In genomic region chr19:47731071-47731881, GRCm38 (mm10) we compare ENCODE assay signal across 8 mouse cellular contexts. TPM values are rescaled to one million over a fixed set of nuclear protein-coding genes. Genes with fewer than 3 reads are reported as not detected.
DNase-seq lines count a peak whose midpoint lies in the region; ATAC-seq and TF ChIP-seq lines count a peak whose summit lies in the region.

TSS of gene Sfr1 (plus strand) at chr19:47731682.

- peak within 1 kb of the TSS; percentile 59 for H3K4me2 ChIP-seq in forebrain, embryonic 16.5 days (ENCODE audit: low read length)
- H3K4me2 ChIP-seq in lung, embryonic 14.5 days = peak within 1 kb of the TSS; percentile 79

- H3K4me3 ChIP-seq in G1E (ENCODE audit: low read depth, low read length) = peak within 1 kb of the TSS; percentile 82
- H3K4me3 ChIP-seq in forebrain, embryonic 16.5 days (replicated peaks; ENCODE audit: low read length) = peak within 1 kb of the TSS; percentile 92
- peak within 1 kb of the TSS; percentile 88 for H3K4me3 ChIP-seq in layer of hippocampus, adult 2 months
- H3K4me3 ChIP-seq in lung, embryonic 14.5 days (ENCODE audit: low read depth, low read length) = peak within 1 kb of the TSS; percentile 64
- peak within 1 kb of the TSS; percentile 99 for H3K4me3 ChIP-seq in olfactory bulb, adult 2 months (ENCODE audit: insufficient read depth, low read depth, low read length)
- peak within 1 kb of the TSS; percentile 94 for H3K4me3 ChIP-seq in thymus, adult 2 months (ENCODE audit: control insufficient read depth, insufficient read depth, low read length)

- TF ChIP-seq POLR2A in olfactory bulb, adult 2 months (IDR thresholded peaks at IDR 0.05; ENCODE audit: insufficient read depth, low read depth, low read length) = peak; percentile 92
- peak; percentile 89 for TF ChIP-seq POLR2A in thymus, adult 2 months (IDR thresholded peaks at IDR 0.05; ENCODE audit: control insufficient read depth, extremely low read depth, insufficient read depth, low read length, poor library complexity)

- intact Hi-C loops in heart, postnatal 36 days (cut with DNase I) = loop anchor here (2.0 to 5.0 kb wide), 4 partner anchors 74 to 224 kb away; partner anchors contain the start of gene Stn1

- peak within 1 kb of the TSS; percentile 97 for H3K27ac ChIP-seq in forebrain, embryonic 16.5 days (ENCODE audit: low read length)
- H3K27ac ChIP-seq in layer of hippocampus, adult 2 months = peak within 1 kb of the TSS; percentile 99
- peak within 1 kb of the TSS; percentile 98 for H3K27ac ChIP-seq in lung, embryonic 14.5 days (ENCODE audit: low read depth)
- peak within 1 kb of the TSS; percentile 87 for H3K27ac ChIP-seq in olfactory bulb, adult 2 months (ENCODE audit: insufficient read depth, low read depth, low read length)
- peak within 1 kb of the TSS; percentile 79 for H3K27ac ChIP-seq in thymus, adult 2 months (ENCODE audit: control insufficient read depth, insufficient read depth, low read length)

- TF ChIP-seq CTCF in G1E (IDR thresholded peaks at IDR 0.05; ENCODE audit: low read depth, low read length) = no peak
- TF ChIP-seq CTCF in layer of hippocampus, adult 2 months (conservative IDR thresholded peaks at IDR 0.05) = peak; percentile 72
- TF ChIP-seq CTCF in lung, embryonic 14.5 days (IDR thresholded peaks at IDR 0.05; ENCODE audit: low read depth) = peak; percentile 53
- TF ChIP-seq CTCF in olfactory bulb, adult 2 months (IDR thresholded peaks at IDR 0.05; ENCODE audit: insufficient read depth, low read depth, low read length) = no peak
- peak; percentile 68 for TF ChIP-seq CTCF in thymus, adult 2 months (IDR thresholded peaks at IDR 0.05; ENCODE audit: borderline replicate concordance, control insufficient read depth, extremely low read depth, insufficient read depth, low read length, poor library complexity)

- no peaks in the 10 kb centered on the region for H3K9me3 ChIP-seq in G1E (replicated peaks)
- no peaks in the 10 kb centered on the region for H3K9me3 ChIP-seq in forebrain, embryonic 16.5 days (ENCODE audit: control insufficient read depth, low read length)
- no peaks in the 10 kb centered on the region for H3K9me3 ChIP-seq in lung, embryonic 14.5 days (ENCODE audit: low read depth, low read length)

- ATAC-seq in G1E (ENCODE audit: extremely low read depth, insufficient number of reproducible peaks, low FRiP score, poor library complexity, severe bottlenecking) = peak; percentile 78
- peak; percentile 96 for ATAC-seq in forebrain, embryonic 16.5 days
- peak; percentile 94 for ATAC-seq in lung, embryonic 14.5 days (ENCODE audit: insufficient read depth)

- peak within 1 kb of the TSS; percentile 86 for H3K9ac ChIP-seq in forebrain, embryonic 16.5 days (replicated peaks; ENCODE audit: low read depth, low read length)
- peak within 1 kb of the TSS; percentile 80 for H3K9ac ChIP-seq in lung, embryonic 14.5 days

- under 1% methylated on average over 66 of the region's 72 CpGs for WGBS in forebrain, embryonic 16.5 days
- WGBS in lung, embryonic 14.5 days = under 1% methylated on average over 72 of the region's 72 CpGs
- under 1% methylated on average over 72 of the region's 72 CpGs for WGBS in olfactory bulb, adult 2 months
- WGBS in thymus, adult 2 months = under 1% methylated on average over 71 of the region's 72 CpGs

- peaks cover 15% of the 10 kb centered on the region for H3K4me1 ChIP-seq in G1E (ENCODE audit: insufficient read depth, low read depth, low read length)
- H3K4me1 ChIP-seq in forebrain, embryonic 16.5 days (replicated peaks; ENCODE audit: control insufficient read depth, insufficient read depth, low read length) = peaks cover 13% of the 10 kb centered on the region
- no peaks in the 10 kb centered on the region for H3K4me1 ChIP-seq in lung, embryonic 14.5 days (ENCODE audit: insufficient read depth)
- H3K4me1 ChIP-seq in olfactory bulb, adult 2 months (ENCODE audit: control insufficient read depth, insufficient read depth, low read length) = peaks cover 4% of the 10 kb centered on the region; the same call in 1 of the 2 replicates
- 0 out of 2 replicates have a peak, but pooled peaks cover 2% of the 10 kb centered on the region for H3K4me1 ChIP-seq in thymus, adult 2 months (replicated peaks; ENCODE audit: control insufficient read depth, insufficient read depth, low read length)

- peaks cover 37% of the 10 kb centered on the region for H3K36me3 ChIP-seq in G1E (replicated peaks)
- H3K36me3 ChIP-seq in forebrain, embryonic 16.5 days (ENCODE audit: control insufficient read depth, insufficient read depth) = peaks cover 27% of the 10 kb centered on the region
- peaks cover 37% of the 10 kb centered on the region for H3K36me3 ChIP-seq in lung, embryonic 14.5 days (ENCODE audit: insufficient read depth)
- peaks cover 30% of the 10 kb centered on the region for H3K36me3 ChIP-seq in thymus, adult 2 months (ENCODE audit: control insufficient read depth, insufficient read depth, low read length)

- DNase-seq in G1E (ENCODE audit: low spot score) = peak; percentile 92
- DNase-seq in cerebellum, adult 18-20 months = peak; percentile 99 to 100
- peak; percentile 98 to 99 for DNase-seq in heart, postnatal 36 days
- peak; percentile 99 to 100 for DNase-seq in layer of hippocampus, adult 2 months (ENCODE audit: low spot score in 2 of 2)
- peak; percentile 99 for DNase-seq in lung, embryonic 14.5 days
- DNase-seq in thymus, adult 2 months = peak; percentile 99

- peaks cover 1% of the 10 kb centered on the region; the same call in 1 of the 2 replicates for H3K27me3 ChIP-seq in G1E (ENCODE audit: insufficient read depth, low read length)
- H3K27me3 ChIP-seq in forebrain, embryonic 16.5 days (replicated peaks; ENCODE audit: control insufficient read depth, insufficient read depth, low read length) = no peaks in the 10 kb centered on the region
- no peaks in the 10 kb centered on the region for H3K27me3 ChIP-seq in lung, embryonic 14.5 days (ENCODE audit: insufficient read depth, low read length)
- H3K27me3 ChIP-seq in thymus, adult 2 months (ENCODE audit: control insufficient read depth, insufficient read depth, low read length) = no peaks in the 10 kb centered on the region

RNA-seq across cellular contexts. Expression of gene Sfr1, which starts in this region (rescaled TPM):
- total RNA-seq in G1E (2014; fragmentation: Nextera tagmentation) (80.1 and 88.6 TPM in 2 replicates), G1E (2017) (151 and 187 TPM in 2 replicates)
- 12.3 and 17.1 TPM in 2 replicates for polyA plus RNA-seq in G1E (2012)
- polyA plus RNA-seq in forebrain, embryonic 16.5 days (2015; fragmentation: Nextera tagmentation; extraction: Ambion mirVana) = 180 and 202 TPM in 2 replicates
- total RNA-seq in heart, postnatal 36 days (2021) = 10 to 100 TPM; 69.3 to 72.6 TPM
- total RNA-seq in layer of hippocampus, adult 2 months (2021) = 100 to 1,000 TPM in 1 of 2 experiments, 10 to 100 TPM in 1; 95.4 to 103 TPM
- polyA plus RNA-seq in lung, embryonic 14.5 days (2014; fragmentation: Nextera tagmentation; extraction: Ambion mirVana) = 283 and 284 TPM in 2 replicates
- not detected in 2 replicates for polyA plus RNA-seq in olfactory bulb, adult 2 months (2012; ENCODE audit: insufficient read depth, insufficient read length, low replicate concordance, missing spikeins)
- 56.5 and 60.1 TPM in 2 replicates for polyA plus RNA-seq in thymus, adult 2 months (2012; rRNA removed)

Comparison
In these comparisons a context has a peak if more than half of its experiments do, and no peak if none do; other contexts are left out.
1. Peak in every context shown above with its lines: DNase-seq, ATAC-seq, H3K4me3 ChIP-seq and H3K27ac ChIP-seq.
2. RNA of gene Sfr1 (polyA plus RNA-seq): 283 to 284 TPM in lung, embryonic 14.5 days, 180 to 202 TPM in forebrain, embryonic 16.5 days, 56.5 to 60.1 TPM in thymus, adult 2 months and 12.3 to 17.1 TPM in G1E; not detected in olfactory bulb, adult 2 months; every median in the first group is over 10 times any median in the second.
3. CTCF ChIP-seq: peak in layer of hippocampus, adult 2 months (single experiment), lung, embryonic 14.5 days (single experiment) and thymus, adult 2 months (single experiment); none in G1E (single experiment) and olfactory bulb, adult 2 months (single experiment).